9 mouse cellular contexts compared by ENCODE assay signal in the genomic region with DNA sequence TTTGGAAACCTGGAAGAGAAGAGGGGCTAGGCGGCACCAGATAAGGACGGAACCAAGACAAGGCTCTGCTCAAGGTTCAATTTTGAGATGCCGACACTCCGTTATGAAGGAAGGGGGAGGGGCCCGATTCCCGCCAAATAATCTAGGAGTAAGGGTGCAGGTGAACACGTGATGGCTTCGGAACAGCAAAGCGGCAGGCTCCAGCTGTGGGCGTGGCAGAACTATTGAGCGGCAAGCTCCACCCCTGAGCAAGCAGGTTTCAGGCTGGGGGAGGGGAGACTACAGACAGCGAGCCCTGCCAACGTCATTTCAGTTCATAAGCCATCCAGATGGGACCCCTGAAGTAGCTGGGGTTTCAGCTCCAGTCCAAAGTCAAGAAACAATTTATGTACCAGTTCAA.
DNase-seq lines count a peak whose midpoint lies in the region; TF ChIP-seq lines count a peak whose summit lies in the region.
"Had no signal": no experiment of that assay in that cellular context is flagged by ENCODE, and none has a peak within 500 bp of the region (broad histone marks: within the 10 kb centered on the region; RNA-seq: fewer than 3 reads in every experiment).

No protein-coding gene starts in this region.

- no peak overlapping the region for H3K9ac ChIP-seq in liver, adult 2 months (ENCODE audit: low read depth, low read length)

- H3K4me3 ChIP-seq in testis, adult 2 months (ENCODE audit: control insufficient read depth, low read depth, low read length) = peak overlapping the region; percentile 22
- H3K4me3 ChIP-seq in liver, adult 2 months (ENCODE audit: insufficient read depth, low read depth, low read length) = no peak overlapping the region
- H3K4me3 ChIP-seq: heart, adult 2 months had no signal

- TF ChIP-seq CTCF in testis, adult 2 months (IDR thresholded peaks at IDR 0.05; ENCODE audit: control insufficient read depth, insufficient read depth, insufficient replicate concordance, low read depth, low read length) = no peak
- no peak for TF ChIP-seq CTCF in liver, adult 2 months (IDR thresholded peaks at IDR 0.05; ENCODE audit: low read depth, low read length)

- peak; percentile 23 for DNase-seq in embryo, embryonic 11 days
- no peak for DNase-seq in embryo, embryonic 10.5 days (ENCODE audit: low spot score)
- DNase-seq in testis, postnatal 10 days (ENCODE audit: low spot score) = no peak
- peak; percentile 28 for DNase-seq in liver, adult 2 months (ENCODE audit: extremely low read depth, low read depth, low spot score)
- DNase-seq in cerebellum, adult 9-10 months = no peak
- DNase-seq in gastrocnemius, postnatal 10 days = no peak
- no peak for DNase-seq in right cerebral cortex, postnatal 14 days
- DNase-seq: heart, adult 2 months had no signal

- no peaks in the 10 kb centered on the region for H3K79me2 ChIP-seq in liver, adult 2 months (ENCODE audit: control insufficient read depth, insufficient read depth, low read length)

- no peak for TF ChIP-seq POLR2A in testis, adult 2 months (IDR thresholded peaks at IDR 0.05; ENCODE audit: control insufficient read depth, low read depth, low read length)
- TF ChIP-seq POLR2A in liver, adult 2 months (IDR thresholded peaks at IDR 0.05; ENCODE audit: extremely low read depth, insufficient read depth, low read length) = no peak

- WGBS in liver, adult 2 months = 37% methylated on average over 13 of the region's 13 CpGs

- peaks cover 4% of the 10 kb centered on the region; the same call in 1 of the 2 replicates for H3K4me1 ChIP-seq in testis, adult 2 months (ENCODE audit: control insufficient read depth, insufficient read depth, low read length)
- no peaks in the 10 kb centered on the region; the same call in 1 of the 2 replicates for H3K4me1 ChIP-seq in liver, adult 2 months (ENCODE audit: control insufficient read depth, insufficient read depth, low read length)

- H3K27me3 ChIP-seq in testis, adult 2 months (ENCODE audit: control insufficient read depth, insufficient read depth, low read length) = no peaks in the 10 kb centered on the region
- H3K27me3 ChIP-seq in liver, adult 2 months (ENCODE audit: control insufficient read depth, insufficient read depth, low read length) = no peaks in the 10 kb centered on the region

- no peak overlapping the region for H3K27ac ChIP-seq in testis, adult 2 months (ENCODE audit: control insufficient read depth, insufficient read depth, low read depth, low read length)
- H3K27ac ChIP-seq in liver, adult 2 months (replicated peaks; ENCODE audit: insufficient read depth, low read depth, low read length) = no peak overlapping the region
- H3K27ac ChIP-seq: heart, adult 2 months had no signal

- H3K36me3 ChIP-seq in testis, adult 2 months (ENCODE audit: control insufficient read depth, insufficient read depth, low read length) = no peaks in the 10 kb centered on the region
- no peaks in the 10 kb centered on the region for H3K36me3 ChIP-seq in liver, adult 2 months (ENCODE audit: control insufficient read depth, insufficient read depth, low read length)

Comparison
In these comparisons a context has a peak if more than half of its experiments do, and no peak if none do; other contexts are left out.
1. DNase-seq: peak in embryo, embryonic 11 days (single experiment) and liver, adult 2 months (single experiment); none in embryo, embryonic 10.5 days (single experiment), testis, postnatal 10 days (single experiment), cerebellum, adult 9-10 months (single experiment), gastrocnemius, postnatal 10 days (single experiment) and right cerebral cortex, postnatal 14 days (single experiment).